Comparison of ENCODE assay signal across 14 mouse cellular contexts in genomic region chr17:11420839-11421238, GRCm38 (mm10).
DNase-seq lines count a peak whose midpoint lies in the region; ATAC-seq and TF ChIP-seq lines count a peak whose summit lies in the region.
"Had no signal": no experiment of that assay in that cellular context is flagged by ENCODE, and none has a peak within 500 bp of the region (broad histone marks: within the 10 kb centered on the region; RNA-seq: fewer than 3 reads in every experiment).

No protein-coding gene starts in this region.

- intact Hi-C loops in heart, postnatal 14 days (cut with DNase I), result no loop called here

- H3K9ac ChIP-seq in forebrain, postnatal 0 days, result no peak overlapping the region
- no peak overlapping the region for H3K9ac ChIP-seq in forebrain, embryonic 15.5 days (replicated peaks)
- H3K9ac ChIP-seq: intestine, embryonic 15.5 days; liver, embryonic 13.5 days had no signal

- no peaks in the 10 kb centered on the region for H3K9me3 ChIP-seq in forebrain, postnatal 0 days (ENCODE audit: low read length)
- no peaks in the 10 kb centered on the region for H3K9me3 ChIP-seq in forebrain, embryonic 15.5 days
- H3K9me3 ChIP-seq: heart, embryonic 10.5 days; intestine, embryonic 15.5 days; liver, embryonic 13.5 days had no signal

- no peaks in the 10 kb centered on the region for H3K4me1 ChIP-seq in forebrain, postnatal 0 days (ENCODE audit: insufficient read depth)
- H3K4me1 ChIP-seq in forebrain, embryonic 15.5 days, result no peaks in the 10 kb centered on the region
- H3K4me1 ChIP-seq: intestine, embryonic 15.5 days had no signal

- no peaks in the 10 kb centered on the region for H3K36me3 ChIP-seq in forebrain, postnatal 0 days (ENCODE audit: insufficient read depth)
- H3K36me3 ChIP-seq in forebrain, embryonic 15.5 days, result no peaks in the 10 kb centered on the region
- H3K36me3 ChIP-seq: heart, embryonic 10.5 days; intestine, embryonic 15.5 days; liver, embryonic 13.5 days had no signal

- H3K4me2 ChIP-seq in forebrain, postnatal 0 days (ENCODE audit: low read depth), result no peak overlapping the region
- H3K4me2 ChIP-seq in forebrain, embryonic 15.5 days (replicated peaks), result no peak overlapping the region
- H3K4me2 ChIP-seq: intestine, embryonic 15.5 days; liver, embryonic 13.5 days had no signal

- no peaks in the 10 kb centered on the region for H3K27me3 ChIP-seq in forebrain, postnatal 0 days (ENCODE audit: insufficient read depth, low read length)
- no peaks in the 10 kb centered on the region for H3K27me3 ChIP-seq in forebrain, embryonic 15.5 days
- H3K27me3 ChIP-seq: intestine, embryonic 15.5 days; liver, embryonic 13.5 days had no signal

- no peak for TF ChIP-seq CTCF in forebrain, postnatal 0 days (IDR thresholded peaks at IDR 0.05; ENCODE audit: low read depth)
- TF ChIP-seq CTCF in layer of hippocampus, adult 2 months (conservative IDR thresholded peaks at IDR 0.05), result no peak

- no peak overlapping the region for H3K4me3 ChIP-seq in forebrain, postnatal 0 days (ENCODE audit: low read depth, low read length)
- no peak overlapping the region for H3K4me3 ChIP-seq in forebrain, embryonic 15.5 days
- no peak overlapping the region for H3K4me3 ChIP-seq in layer of hippocampus, adult 2 months
- H3K4me3 ChIP-seq: heart, embryonic 10.5 days; intestine, embryonic 15.5 days; liver, embryonic 13.5 days had no signal

- WGBS in forebrain, postnatal 0 days, result 69% methylated on average over 6 of the region's 6 CpGs
- WGBS in forebrain, embryonic 15.5 days, result 74% methylated on average over 6 of the region's 6 CpGs

- ATAC-seq in forebrain, postnatal 0 days, result peak; percentile 77
- no peak for ATAC-seq in forebrain, embryonic 15.5 days (replicated peaks)
- ATAC-seq: forebrain, embryonic 14.5 days; intestine, embryonic 15.5 days had no signal

- peak; percentile 54 for DNase-seq in forebrain, postnatal 0 days
- DNase-seq in layer of hippocampus, adult 2 months (ENCODE audit: low spot score in 2 of 2), result no peak
- DNase-seq in layer of hippocampus, adult 9-10 months (ENCODE audit: low spot score), result no peak
- peak; percentile 63 for DNase-seq in brain, adult 2 months (ENCODE audit: low read depth, low spot score)
- peak; percentile 51 to 53 for DNase-seq in cerebellum, postnatal 25 days
- no peak for DNase-seq in heart, postnatal 14 days
- no peak for DNase-seq in urinary bladder, postnatal 36 days (ENCODE audit: low spot score in 2 of 2)
- DNase-seq: adrenal gland, postnatal 14 days; liver, embryonic 13.5 days; thymus, adult 2 months had no signal

- no peak overlapping the region for H3K27ac ChIP-seq in forebrain, postnatal 0 days (ENCODE audit: low read depth, low read length)
- H3K27ac ChIP-seq in forebrain, embryonic 15.5 days (replicated peaks), result no peak overlapping the region
- peak overlapping the region; percentile 15; the same call in 1 of the 2 replicates for H3K27ac ChIP-seq in layer of hippocampus, adult 2 months
- H3K27ac ChIP-seq: heart, embryonic 10.5 days; intestine, embryonic 15.5 days; liver, embryonic 13.5 days had no signal

Comparison
In these comparisons a context has a peak if more than half of its experiments do, and no peak if none do; other contexts are left out.
1. DNase-seq: peak in forebrain, postnatal 0 days (single experiment), brain, adult 2 months (single experiment) and cerebellum, postnatal 25 days (2 of 2); none in layer of hippocampus, adult 2 months (0 of 2), layer of hippocampus, adult 9-10 months (single experiment), heart, postnatal 14 days (0 of 2) and urinary bladder, postnatal 36 days (0 of 2).